Mouse (Mus musculus) limb, embryonic 15.5 days (tissue): ENCODE measurements around the gene Rorb. TPM values are rescaled to one million over a fixed set of nuclear protein-coding genes. Genes with fewer than 3 reads are reported as not detected.

Experiments
- ATAC-seq: fragments of 200-750 bp; cut with Nextera tagmentation; 2 replicates; pipeline ENCODE4 v1.8.0; 2017; ENCODE audit warnings: low read depth, moderate TSS enrichment; ENCODE audit not compliant: insufficient number of reproducible peaks, low FRiP score, low TSS enrichment
- H3K27ac ChIP-seq: fragments of 300-500 bp; sonication (generic); 2 replicates; pipeline ENCODE4 v1.5.1; 2015; ENCODE audit warnings: moderate library complexity, mild to moderate bottlenecking, inconsistent platforms
- H3K27me3 ChIP-seq: fragments of 300-500 bp; sonication (generic); 2 replicates; pipeline ENCODE4 v1.6.1; 2015; ENCODE audit warnings: inconsistent platforms
- H3K36me3 ChIP-seq: fragments of 300-500 bp; sonication (generic); 2 replicates; pipeline ENCODE4 v1.6.1; 2015; ENCODE audit warnings: inconsistent platforms
- H3K4me1 ChIP-seq: fragments of 300-500 bp; sonication (generic); 2 replicates; pipeline ENCODE4 v1.6.1; 2015; ENCODE audit warnings: inconsistent platforms
- H3K4me2 ChIP-seq: fragments of 300-500 bp; sonication (generic); 2 replicates; pipeline ENCODE4 v1.6.1; 2015; ENCODE audit warnings: mild to moderate bottlenecking, inconsistent platforms
- H3K4me3 ChIP-seq: fragments of 300-500 bp; sonication (generic); 2 replicates; pipeline ENCODE4 v1.5.1; 2015; ENCODE audit warnings: mild to moderate bottlenecking, inconsistent platforms
- H3K9ac ChIP-seq: fragments of 300-500 bp; sonication (generic); 2 replicates; pipeline ENCODE4 v1.6.1; 2015; ENCODE audit warnings: inconsistent platforms
- H3K9me3 ChIP-seq: fragments of 300-500 bp; sonication (generic); 2 replicates; pipeline ENCODE4 v1.6.1; 2016; ENCODE audit warnings: inconsistent platforms
- WGBS: fragments of 180-500 bp; shearing (Covaris S2); methylation state at CpG from one replicate; pipeline ENCODE4 v1.1.7; 2015; 5-methylcytosine and 5-hydroxymethylcytosine counted together
- polyA plus RNA-seq: library from polyadenylated mRNA; unstranded; fragments of >200 nt; fragmentation: Nextera tagmentation; extraction: Ambion mirVana; gene quantifications from 2 replicates; pipeline ENCODE4 v1.2.1, GENCODE M21; 2015

Gene Rorb
- polyA plus RNA-seq, 1 experiment from 2014 or later: 0.33 TPM

DNA sequence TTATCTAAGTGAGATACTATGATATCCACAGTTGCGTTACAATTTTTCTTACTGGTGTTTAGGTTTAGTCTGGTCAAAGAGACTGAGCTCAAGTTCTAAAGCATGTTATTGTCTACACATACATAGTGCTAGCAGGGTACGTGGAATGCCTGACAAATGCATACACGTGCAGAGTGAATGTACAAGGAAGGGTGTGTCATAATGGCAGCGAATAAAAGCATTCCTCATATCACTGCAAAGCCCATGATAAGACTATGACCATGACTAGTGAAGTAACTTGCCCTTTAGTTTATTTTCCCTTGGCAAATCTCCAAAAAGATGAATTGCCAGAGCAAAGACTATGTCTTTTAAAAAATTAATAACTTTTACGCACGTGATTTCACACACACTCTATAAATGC is 13.8 kb downstream of the Rorb start:
- ATAC-seq: no peak
- no peak overlapping the region for H3K4me3 ChIP-seq
- H3K9ac ChIP-seq: no peak overlapping the region
- no peak overlapping the region for H3K27ac ChIP-seq
- H3K36me3 ChIP-seq: no peaks in the 10 kb centered on the region
- H3K27me3 ChIP-seq: no peaks in the 10 kb centered on the region
- WGBS: 83% methylated on average over 6 of the region's 6 CpGs
- no peaks in the 10 kb centered on the region for H3K4me1 ChIP-seq
- no peak overlapping the region for H3K4me2 ChIP-seq
- H3K9me3 ChIP-seq: no peaks in the 10 kb centered on the region

DNA sequence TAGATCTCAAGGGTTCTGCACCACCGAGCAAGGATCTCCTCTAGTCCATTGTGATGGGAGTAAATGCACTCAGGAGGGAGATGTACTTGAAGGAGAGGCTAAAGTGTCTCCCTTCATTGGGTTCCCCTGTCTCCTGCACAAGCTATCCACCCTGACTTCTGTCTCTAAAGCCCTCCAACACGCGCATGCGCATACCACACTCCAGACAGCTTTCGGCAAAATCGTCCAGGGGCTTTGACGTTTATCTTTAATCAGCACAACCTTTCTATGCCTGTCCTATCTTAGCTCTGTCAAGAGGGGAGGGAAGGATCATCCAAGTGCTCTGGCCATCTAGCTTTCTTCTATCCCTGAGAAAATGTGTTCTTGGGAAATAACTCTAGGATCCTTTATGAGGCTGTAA is 21.6 kb downstream of the Rorb start:
- H3K27ac ChIP-seq: no peak overlapping the region
- no peak for ATAC-seq
- no peaks in the 10 kb centered on the region for H3K27me3 ChIP-seq
- H3K9ac ChIP-seq: no peak overlapping the region
- no peak overlapping the region for H3K4me2 ChIP-seq
- H3K9me3 ChIP-seq: no peaks in the 10 kb centered on the region
- 85% methylated on average over 7 of the region's 7 CpGs for WGBS
- no peaks in the 10 kb centered on the region for H3K36me3 ChIP-seq
- H3K4me1 ChIP-seq: no peaks in the 10 kb centered on the region
- no peak overlapping the region for H3K4me3 ChIP-seq

- H3K9ac ChIP-seq: no peak overlapping the region
- H3K4me2 ChIP-seq: no peak overlapping the region
- no peaks in the 10 kb centered on the region for H3K4me1 ChIP-seq
- no peak overlapping the region for H3K4me3 ChIP-seq
- H3K36me3 ChIP-seq: no peaks in the 10 kb centered on the region
- 69% methylated on average over 8 of the region's 8 CpGs for WGBS
- ATAC-seq: no peak
- H3K27ac ChIP-seq: no peak overlapping the region
- no peaks in the 10 kb centered on the region for H3K27me3 ChIP-seq
- H3K9me3 ChIP-seq: no peaks in the 10 kb centered on the region
Measured at GRCm38 (mm10) chr19:19077880-19078279, 33.1 kb downstream of the Rorb start.

- 82% methylated on average over 6 of the region's 6 CpGs for WGBS
- H3K4me2 ChIP-seq: no peak overlapping the region
- H3K27me3 ChIP-seq: no peaks in the 10 kb centered on the region
- H3K27ac ChIP-seq: no peak overlapping the region
- H3K9ac ChIP-seq: no peak overlapping the region
- H3K36me3 ChIP-seq: no peaks in the 10 kb centered on the region
- ATAC-seq: no peak
- H3K4me3 ChIP-seq: no peak overlapping the region
- no peaks in the 10 kb centered on the region for H3K9me3 ChIP-seq
- H3K4me1 ChIP-seq: no peaks in the 10 kb centered on the region
Measured at GRCm38 (mm10) chr19:19074756-19075155, 36.2 kb downstream of the Rorb start.

DNA sequence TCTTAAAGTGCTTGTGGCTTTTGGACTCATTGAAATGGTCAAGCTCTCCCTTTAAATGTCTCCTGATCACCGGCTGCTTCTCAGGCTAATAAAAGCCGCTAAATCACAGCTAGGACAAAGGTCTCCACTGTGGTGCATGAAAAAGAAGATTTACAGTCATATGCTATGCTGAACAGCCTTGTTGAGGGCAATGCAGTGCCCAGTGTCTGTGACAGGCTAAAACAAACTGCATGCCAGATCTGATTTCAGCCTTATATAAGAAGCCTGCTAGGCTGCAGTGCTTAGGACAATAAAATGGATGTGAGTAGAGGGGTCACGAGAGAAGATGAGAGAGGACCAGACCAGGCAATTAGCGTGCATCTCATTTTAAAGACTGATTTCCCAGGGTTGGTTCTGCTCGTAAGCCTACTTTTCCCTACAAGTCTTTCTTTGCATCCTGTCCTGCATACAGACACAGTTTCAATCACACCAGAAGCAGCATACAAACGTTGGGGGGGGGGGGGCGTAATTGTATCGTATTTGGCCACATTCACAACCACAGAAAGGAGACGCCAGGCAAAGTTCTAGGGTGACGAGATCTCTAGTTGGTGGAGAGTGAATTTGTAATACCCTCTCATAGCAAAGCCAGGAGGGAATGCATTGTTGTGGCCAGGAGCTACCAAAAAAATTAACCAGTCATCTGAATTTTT is 52.1 kb downstream of the Rorb start:
- 44% methylated on average over 10 of the region's 10 CpGs for WGBS
- no peak overlapping the region for H3K27ac ChIP-seq
- no peak overlapping the region for H3K4me2 ChIP-seq
- no peaks in the 10 kb centered on the region for H3K4me1 ChIP-seq
- no peak overlapping the region for H3K9ac ChIP-seq
- no peak overlapping the region for H3K4me3 ChIP-seq
- H3K9me3 ChIP-seq: no peaks in the 10 kb centered on the region
- no peaks in the 10 kb centered on the region for H3K27me3 ChIP-seq
- H3K36me3 ChIP-seq: no peaks in the 10 kb centered on the region
- ATAC-seq: no peak

- 78% methylated on average over 8 of the region's 8 CpGs for WGBS
Measured at GRCm38 (mm10) chr19:19058201-19058600, 52.8 kb downstream of the Rorb start.

DNA sequence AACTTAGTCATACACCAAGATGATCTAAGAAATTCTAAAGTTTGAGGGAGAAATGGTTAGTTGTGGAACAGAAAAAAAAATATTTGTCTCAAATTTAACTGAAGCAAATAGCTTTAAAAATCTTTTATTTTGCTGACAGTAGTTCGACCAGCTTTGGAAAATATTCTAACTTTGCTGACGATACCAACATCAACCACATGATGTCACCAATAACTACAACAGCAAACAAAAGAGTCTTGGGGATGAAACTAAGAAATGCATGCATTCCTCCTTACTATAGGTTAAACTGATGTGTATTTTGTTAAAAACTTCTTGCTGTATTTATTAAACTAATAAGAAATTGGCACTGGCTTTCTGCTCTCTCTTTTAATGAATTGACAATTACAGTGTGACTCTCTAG is 67.9 kb downstream of the Rorb start:
- no peak overlapping the region for H3K4me2 ChIP-seq
- no peaks in the 10 kb centered on the region for H3K4me1 ChIP-seq
- ATAC-seq: no peak
- 43% methylated on average over 2 of the region's 2 CpGs for WGBS
- H3K27ac ChIP-seq: no peak overlapping the region
- no peak overlapping the region for H3K9ac ChIP-seq
- no peaks in the 10 kb centered on the region for H3K9me3 ChIP-seq
- H3K27me3 ChIP-seq: no peaks in the 10 kb centered on the region
- no peak overlapping the region for H3K4me3 ChIP-seq
- no peaks in the 10 kb centered on the region for H3K36me3 ChIP-seq

More at GRCm38 (mm10) chr19:19058201-19058600, 52.8 kb downstream of the Rorb start:
- Histone ChIP-seq H3K9ac (no peak overlapping the region), H3K36me3 (no peaks in the 10 kb centered on the region), H3K9me3 (no peaks in the 10 kb centered on the region), H3K27ac (no peak overlapping the region), H3K4me3 (no peak overlapping the region), H3K4me2 (no peak overlapping the region), H3K4me1 (no peaks in the 10 kb centered on the region), H3K27me3 (no peaks in the 10 kb centered on the region)
- ATAC-seq: no peak

- H3K36me3 ChIP-seq: no peaks in the 10 kb centered on the region
- no peak overlapping the region for H3K4me2 ChIP-seq
- H3K27ac ChIP-seq: no peak overlapping the region
- no peaks in the 10 kb centered on the region for H3K27me3 ChIP-seq
- ATAC-seq: no peak
- H3K9ac ChIP-seq: no peak overlapping the region
- H3K4me1 ChIP-seq: no peaks in the 10 kb centered on the region
- no peak overlapping the region for H3K4me3 ChIP-seq
- no peaks in the 10 kb centered on the region for H3K9me3 ChIP-seq
- 35% methylated on average over 2 of the region's 2 CpGs for WGBS
Measured at GRCm38 (mm10) chr19:19040800-19041199, 70.2 kb downstream of the Rorb start.

GRCm38 (mm10) chr19:19034482-19035315 is 76.3 kb downstream of the Rorb start:
- no peak overlapping the region for H3K4me2 ChIP-seq
- 80% methylated on average over 5 of the region's 5 CpGs for WGBS
- no peaks in the 10 kb centered on the region for H3K27me3 ChIP-seq
- H3K9me3 ChIP-seq: no peaks in the 10 kb centered on the region
- H3K9ac ChIP-seq: no peak overlapping the region
- H3K27ac ChIP-seq: no peak overlapping the region
- H3K4me3 ChIP-seq: no peak overlapping the region
- H3K36me3 ChIP-seq: no peaks in the 10 kb centered on the region
- ATAC-seq: no peak
- H3K4me1 ChIP-seq: no peaks in the 10 kb centered on the region

- H3K4me1 ChIP-seq: no peaks in the 10 kb centered on the region
- no peak overlapping the region for H3K4me3 ChIP-seq
- no peak overlapping the region for H3K9ac ChIP-seq
- ATAC-seq: no peak
- H3K27ac ChIP-seq: no peak overlapping the region
- H3K27me3 ChIP-seq: no peaks in the 10 kb centered on the region
- no peaks in the 10 kb centered on the region for H3K36me3 ChIP-seq
- no peaks in the 10 kb centered on the region for H3K9me3 ChIP-seq
- no peak overlapping the region for H3K4me2 ChIP-seq
- WGBS: 80% methylated on average over 3 of the region's 3 CpGs
Measured at GRCm38 (mm10) chr19:19033974-19034373, 77.0 kb downstream of the Rorb start.

DNA sequence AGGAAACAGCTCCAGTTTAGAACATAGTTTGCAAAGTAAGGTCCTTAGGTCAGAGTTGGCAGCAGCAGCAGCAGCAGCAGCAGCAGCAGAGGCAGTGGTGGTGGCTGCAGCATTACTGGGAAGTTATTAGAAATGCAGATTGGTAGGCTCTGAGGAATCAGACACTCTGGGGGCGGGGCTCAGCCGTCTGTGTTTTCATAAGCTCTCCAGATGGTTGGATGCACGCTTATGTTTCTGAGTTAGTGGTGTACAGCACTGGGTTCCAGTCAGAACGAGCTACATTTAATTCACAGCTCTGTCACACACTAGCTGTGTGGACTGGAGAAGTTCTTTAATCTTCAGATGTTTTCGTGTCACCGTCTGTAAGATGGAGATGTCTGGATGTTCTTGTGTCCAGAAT is 105.9 kb downstream of the Rorb start:
- Histone ChIP-seq H3K27ac (no peak overlapping the region), H3K9ac (no peak overlapping the region), H3K36me3 (no peaks in the 10 kb centered on the region), H3K9me3 (no peaks in the 10 kb centered on the region), H3K4me1 (no peaks in the 10 kb centered on the region), H3K27me3 (no peaks in the 10 kb centered on the region), H3K4me3 (no peak overlapping the region), H3K4me2 (no peak overlapping the region)
- ATAC-seq: no peak
- WGBS: 40% methylated on average over 6 of the region's 6 CpGs

DNA sequence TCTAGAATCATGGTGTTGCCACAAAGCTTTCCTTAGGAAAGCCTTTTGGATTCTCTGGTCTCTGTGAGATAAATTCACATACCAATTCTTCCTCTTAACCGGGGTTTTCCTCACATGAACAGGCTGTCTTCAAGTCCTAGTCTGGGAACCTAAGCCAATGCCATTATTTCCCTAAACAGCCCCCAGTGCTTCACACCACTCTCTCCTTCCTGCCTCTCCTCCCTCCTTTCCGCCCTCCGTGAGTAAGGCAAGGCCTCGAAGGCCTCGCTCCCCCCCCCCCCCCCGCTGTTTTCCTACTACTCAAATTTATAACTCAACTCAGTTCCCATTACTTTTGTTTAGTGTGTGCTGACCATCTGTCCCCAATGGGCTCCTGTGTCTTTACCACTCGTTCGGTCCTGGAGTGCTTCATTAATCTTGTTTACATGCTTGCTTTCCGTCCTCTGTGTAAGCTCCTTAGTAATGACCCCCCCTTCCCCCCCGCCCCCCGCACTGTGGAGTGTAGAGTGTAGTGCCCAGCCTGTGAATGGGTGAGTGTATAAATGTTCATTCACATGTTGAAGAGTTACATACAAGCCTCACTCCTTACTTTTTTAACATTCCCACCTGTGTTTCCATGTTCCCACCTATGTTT is 106.9 kb downstream of the Rorb start:
- no peak for ATAC-seq
- no peak overlapping the region for H3K27ac ChIP-seq
- H3K9ac ChIP-seq: no peak overlapping the region
- no peaks in the 10 kb centered on the region for H3K9me3 ChIP-seq
- H3K36me3 ChIP-seq: no peaks in the 10 kb centered on the region
- H3K4me1 ChIP-seq: no peaks in the 10 kb centered on the region
- WGBS: 37% methylated on average over 8 of the region's 11 CpGs
- no peaks in the 10 kb centered on the region for H3K27me3 ChIP-seq
- no peak overlapping the region for H3K4me2 ChIP-seq
- no peak overlapping the region for H3K4me3 ChIP-seq
